Mouse (Mus musculus) heart, postnatal 4 days (tissue): Measurements from ENCODE around the gene Tmem18. TPM values are rescaled to one million over a fixed set of nuclear protein-coding genes. Genes with fewer than 3 reads are reported as not detected.

Source experiments
- microRNA-seq, 2 experiments: library from miRNA; unstranded; fragments of <30 nt; microRNA quantifications; one replicate each; pipeline ENCODE4 v1.2.0; 2021 to 2022
- total RNA-seq, 2 experiments: library from RNA; stranded (reverse); gene quantifications; 2 replicates each; pipeline ENCODE4 v1.2.3; 2021

Gene Tmem18
- total RNA-seq, 2 experiments from 2014 or later = 11.2 to 11.9 TPM

Small RNAs within 50 kb of the gene (microRNA-seq; reads per million reads assigned to microRNA genes)
- gene Gm25243 = 0 reads per million in 2 experiments

Other genes with a start within 250 kb of the Tmem18 start
- 1 to 10 TPM; 1.8 to 2.5 TPM for gene Sntg2, start 211.1 kb upstream of the Tmem18 start, total RNA-seq